Mouse (Mus musculus) testis, adult 2 months (tissue): ENCODE results near the gene Hsf4.

Source experiments
- CTCF ChIP-seq: fragments of 200-500 bp; IDR thresholded peaks from 2 replicates; pipeline ENCODE4 v1.5.1; 2012; ENCODE audit warnings: low read depth, mild to moderate bottlenecking, inconsistent platforms, low read length, moderate library complexity; ENCODE audit not compliant: control insufficient read depth, insufficient read depth, insufficient replicate concordance
- POLR2A ChIP-seq: fragments of 200-500 bp; IDR thresholded peaks from 2 replicates; pipeline ENCODE4 v1.6.1; 2012; ENCODE audit warnings: low read depth, mild to moderate bottlenecking, inconsistent platforms, low read length, moderate library complexity; ENCODE audit not compliant: control insufficient read depth

GRCm38 (mm10) chr8:105257318-105258114, 12.1 kb upstream of the Hsf4 start:
- no peak for TF ChIP-seq CTCF
- TF ChIP-seq POLR2A: no peak
